Mouse (Mus musculus) heart, postnatal 0 days (tissue): Measurements from ENCODE around the gene Sash1.

Experiments used
- CTCF ChIP-seq: IDR thresholded peaks from 2 replicates; pipeline ENCODE4 v1.5.1; 2016; ENCODE audit warnings: antibody characterized with exemption, control low read depth, low read depth
- EP300 ChIP-seq: IDR thresholded peaks from 2 replicates; pipeline ENCODE4 v1.6.1; 2016; ENCODE audit warnings: antibody characterized with exemption, low read depth

DNA sequence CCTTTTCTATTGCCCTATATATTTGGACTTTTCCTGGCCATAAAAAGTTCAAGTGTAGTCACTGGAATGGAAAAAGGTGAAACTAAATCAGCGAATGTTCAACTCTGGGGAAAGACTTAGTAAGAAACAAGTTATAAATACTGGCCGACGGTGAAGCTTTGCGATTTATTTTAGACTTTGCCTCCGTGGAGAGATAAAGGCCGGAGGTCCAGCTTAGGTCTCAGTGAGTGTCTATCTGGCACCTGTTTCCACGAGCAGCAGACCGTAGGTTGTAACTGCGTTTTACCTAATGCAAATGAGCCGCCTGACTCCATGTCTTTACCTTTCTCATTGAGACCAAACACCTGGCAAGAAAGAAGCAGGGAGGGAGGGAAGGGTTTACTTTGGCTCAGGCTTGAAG lies 77.5 kb downstream of the Sash1 start:
- TF ChIP-seq CTCF (no peak), EP300 (no peak)
